Mouse (Mus musculus): ENCODE measurements around the gene Slc6a16.

Gene Slc6a16

GRCm38 (mm10) chr7:45216442-45217183 is 24.3 kb upstream of the Slc6a16 start:
- peak; percentile 94 for DNase-seq (ENCODE audit: extremely low spot score)

DNA sequence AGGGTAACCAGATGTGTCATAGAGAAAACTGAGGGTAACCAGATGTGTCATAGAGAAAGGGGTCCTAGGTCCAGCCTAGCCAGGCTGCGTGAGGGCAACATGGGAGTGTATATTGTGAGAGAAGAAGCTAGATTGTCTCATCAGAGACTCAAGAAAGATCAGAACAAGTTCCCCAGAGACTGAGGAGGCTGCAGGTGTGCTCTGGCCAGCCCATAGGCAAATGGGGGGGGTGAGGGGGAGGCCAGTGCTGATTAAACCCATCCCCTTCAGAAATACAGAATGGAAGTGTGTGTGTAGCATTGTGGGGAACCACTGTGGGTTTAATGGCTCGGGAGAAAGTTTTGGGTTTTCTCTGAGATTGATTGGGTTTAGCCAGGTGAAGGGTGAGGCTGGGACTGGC is 19.2 kb upstream of the Slc6a16 start:
- DNase-seq (ENCODE audit: extremely low spot score): no peak

DNA sequence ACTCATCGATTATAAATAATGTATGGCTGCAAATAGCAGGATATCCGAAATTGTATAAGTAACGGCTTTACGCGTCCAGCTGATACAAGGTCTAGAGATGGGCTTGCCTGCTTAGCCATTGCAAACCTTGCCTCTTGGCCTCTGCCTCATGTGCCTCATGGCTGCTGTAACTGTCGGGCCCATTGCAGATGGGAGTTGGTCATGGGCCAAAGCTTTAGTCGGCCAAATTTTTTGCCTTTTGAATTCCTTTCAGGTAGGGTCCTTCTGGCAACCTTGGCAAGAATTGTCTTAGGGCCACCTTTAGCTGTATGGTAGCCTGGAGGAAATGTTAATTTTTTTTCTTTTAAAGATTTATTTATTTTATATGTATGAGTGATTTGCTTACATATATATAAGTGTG is 16.1 kb upstream of the Slc6a16 start:
- no peak for DNase-seq (ENCODE audit: extremely low spot score)

GRCm38 (mm10) chr7:45226421-45226820 is 14.5 kb upstream of the Slc6a16 start:
- DNase-seq (ENCODE audit: extremely low spot score): no peak

GRCm38 (mm10) chr7:45228548-45228947 is 12.3 kb upstream of the Slc6a16 start:
- DNase-seq (ENCODE audit: extremely low spot score): no peak

DNA sequence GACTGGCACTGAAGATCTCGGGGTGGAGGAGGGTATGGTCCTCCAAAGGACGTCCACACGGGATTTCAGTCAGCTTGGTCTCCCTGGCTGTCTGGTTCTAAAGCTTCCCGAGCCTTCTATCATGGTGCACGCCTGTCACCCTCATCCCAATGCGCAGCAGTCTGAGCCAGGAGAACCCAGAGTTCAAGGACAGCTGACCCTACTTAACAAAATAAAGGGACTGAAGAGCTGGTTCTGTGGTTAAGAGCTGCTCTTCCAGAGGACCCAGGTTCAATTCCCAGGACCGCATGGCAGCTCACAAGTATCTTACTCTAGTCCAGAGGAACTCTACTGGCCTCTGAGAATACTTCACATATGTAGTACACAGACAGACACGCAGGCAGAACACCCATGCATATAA is 11.8 kb upstream of the Slc6a16 start:
- DNase-seq (ENCODE audit: extremely low spot score): no peak

DNA sequence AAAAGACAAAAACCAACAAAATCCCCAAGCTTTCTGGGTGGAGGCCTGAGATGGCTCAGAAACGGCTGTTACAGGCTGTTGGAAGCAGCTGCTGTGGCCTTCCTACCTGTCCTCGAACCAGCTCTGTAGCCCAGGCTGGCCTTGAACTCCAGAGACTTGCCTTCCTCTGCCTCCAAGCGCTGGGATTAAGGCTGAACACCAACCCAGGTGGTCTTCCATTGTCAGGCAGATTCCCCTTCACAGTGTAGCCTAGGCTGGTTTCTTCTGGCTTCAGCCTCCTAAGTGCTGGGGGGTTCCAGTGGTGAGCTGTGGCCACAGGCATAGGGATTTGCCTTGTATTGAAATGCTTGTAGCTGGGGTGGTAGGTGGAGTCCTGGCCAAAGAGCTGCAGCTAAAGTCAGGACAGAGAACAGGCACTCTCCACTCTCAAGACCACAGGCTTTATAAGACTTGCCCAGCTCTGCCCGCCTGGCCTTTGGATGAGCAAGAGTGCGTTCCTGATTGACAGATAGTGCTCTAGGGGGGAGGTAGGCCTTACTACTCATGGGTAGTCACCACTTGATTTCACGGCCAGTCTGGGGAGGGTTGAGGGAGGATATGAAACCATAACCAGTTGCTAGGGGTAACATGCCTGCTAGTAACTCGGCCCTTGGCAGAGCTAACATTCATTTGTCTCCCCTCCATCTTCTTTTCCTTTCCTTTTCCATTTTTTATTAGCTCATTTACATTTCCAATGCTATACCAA is 11.3 kb upstream of the Slc6a16 start:
- DNase-seq (ENCODE audit: extremely low spot score): no peak

- no peak for DNase-seq (ENCODE audit: extremely low spot score)
These were observed 9.7 kb upstream of the Slc6a16 start for GRCm38 (mm10) chr7:45231192-45231591.

- DNase-seq (ENCODE audit: extremely low spot score): no peak
These were observed 8.9 kb upstream of the Slc6a16 start for GRCm38 (mm10) chr7:45231941-45232340.

DNA sequence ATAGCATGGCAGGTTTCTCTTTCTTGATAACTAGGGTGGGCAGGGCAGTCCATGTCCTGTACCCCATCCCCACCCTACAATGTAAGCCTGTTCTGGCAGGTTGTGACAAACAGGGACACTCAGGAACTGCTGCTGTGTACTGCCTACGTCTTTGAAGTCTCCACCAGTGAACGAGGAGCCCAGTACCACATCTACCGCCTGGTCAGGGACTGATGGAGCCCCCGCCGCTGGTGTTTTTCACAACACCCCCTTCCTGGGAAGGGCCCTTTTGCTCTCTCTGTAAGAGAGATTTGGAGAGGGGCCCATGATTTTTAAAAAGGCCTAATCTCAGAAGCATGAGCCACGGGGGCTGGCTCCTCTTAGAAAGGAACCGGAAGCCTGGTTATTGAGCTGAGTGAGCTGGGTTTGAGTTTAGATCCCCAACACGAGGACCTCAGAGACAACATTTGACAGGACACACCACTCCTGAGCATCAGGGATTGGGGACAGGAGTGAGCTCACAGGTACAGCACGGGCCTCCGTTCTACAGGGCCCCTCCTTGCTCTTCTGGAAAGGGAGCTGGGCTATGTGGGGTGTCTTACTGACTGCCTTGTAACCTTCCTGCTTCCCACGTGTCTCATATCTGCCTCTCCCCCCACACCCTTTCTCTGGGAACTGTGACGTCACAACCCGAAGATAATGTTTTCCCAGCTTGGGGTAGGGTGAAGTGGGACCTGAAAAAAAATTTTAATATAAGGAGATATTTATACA is 8.0 kb upstream of the Slc6a16 start:
- DNase-seq (ENCODE audit: extremely low spot score): no peak

- no peak for DNase-seq (ENCODE audit: extremely low spot score)
These were observed 7.1 kb upstream of the Slc6a16 start for GRCm38 (mm10) chr7:45233580-45234332.

GRCm38 (mm10) chr7:45234333-45234841 is 6.5 kb upstream of the Slc6a16 start:
- peak; percentile 63 for DNase-seq (ENCODE audit: extremely low spot score)

GRCm38 (mm10) chr7:45234922-45235571 is 5.8 kb upstream of the Slc6a16 start:
- DNase-seq (ENCODE audit: extremely low spot score): peak; percentile 77

DNA sequence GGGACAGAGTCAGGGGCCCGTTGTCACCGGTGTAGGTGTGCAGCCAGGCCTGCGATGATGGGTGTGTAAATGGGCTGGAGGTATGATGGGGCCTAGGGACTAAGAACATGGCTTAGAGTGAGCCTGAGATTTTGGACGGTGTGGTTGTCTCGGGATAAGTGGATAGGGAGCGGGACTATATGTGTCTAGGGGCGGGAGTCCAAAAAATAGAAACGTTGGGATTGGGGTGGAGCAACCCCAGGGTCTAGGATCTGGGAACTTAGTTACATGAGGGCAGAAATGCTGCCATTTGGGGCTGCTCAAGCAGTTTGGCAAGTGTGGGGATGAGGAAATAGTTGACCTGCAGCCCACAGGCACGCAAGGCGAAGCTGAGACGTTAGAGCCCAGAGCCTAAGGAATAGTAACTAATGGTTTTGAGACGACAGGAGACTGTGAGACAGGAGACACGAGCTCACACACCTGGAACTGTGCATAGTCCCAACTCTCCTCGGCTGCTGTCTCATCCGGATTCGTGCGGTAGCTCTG is 5.2 kb upstream of the Slc6a16 start:
- no peak for DNase-seq (ENCODE audit: extremely low spot score)

DNA sequence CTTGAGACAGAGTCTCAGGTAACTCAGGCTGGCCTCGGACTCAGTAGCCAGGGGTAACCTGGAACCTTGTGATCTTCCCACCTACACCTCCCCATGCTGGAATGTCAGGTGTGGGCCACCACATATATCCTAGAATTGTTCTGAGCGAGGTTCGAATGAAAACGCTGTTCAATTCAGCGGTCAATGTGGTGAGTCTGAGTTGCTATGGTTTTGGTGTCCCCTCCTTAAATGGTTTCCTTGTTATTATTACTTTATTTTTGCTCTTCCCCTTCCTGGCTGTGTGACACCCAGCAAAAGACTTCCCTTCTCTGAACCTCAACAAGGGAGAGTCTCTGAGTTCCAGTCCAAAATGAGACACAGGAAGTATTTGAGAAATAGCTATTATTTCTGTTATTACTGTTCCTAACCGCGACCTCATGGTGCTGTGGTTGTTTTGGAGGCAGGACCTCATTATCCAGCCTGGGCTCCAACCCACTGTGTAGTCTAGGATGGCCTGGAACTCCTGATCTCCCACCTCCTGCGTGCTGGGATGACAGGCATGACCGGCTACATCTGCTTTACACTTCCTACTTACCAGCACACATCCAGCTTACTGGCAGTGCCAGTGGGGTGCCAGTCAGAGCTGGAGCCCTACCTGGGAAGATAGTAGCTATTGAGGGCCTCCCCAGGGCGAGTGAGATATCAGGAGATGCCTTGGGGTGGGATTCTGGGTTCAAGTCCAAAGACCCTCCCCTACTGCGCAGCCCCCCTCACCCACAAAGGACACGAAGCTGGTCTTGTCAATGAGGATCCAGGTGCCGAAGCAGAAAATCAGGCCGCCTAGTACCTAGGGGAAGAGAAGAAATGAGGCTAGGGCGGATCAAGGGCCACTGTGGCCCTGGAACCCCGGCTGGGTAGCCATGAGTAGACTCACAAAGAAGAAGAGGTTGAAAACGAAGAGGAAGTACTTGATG is 2.9 kb upstream of the Slc6a16 start:
- no peak for DNase-seq (ENCODE audit: extremely low spot score)

DNA sequence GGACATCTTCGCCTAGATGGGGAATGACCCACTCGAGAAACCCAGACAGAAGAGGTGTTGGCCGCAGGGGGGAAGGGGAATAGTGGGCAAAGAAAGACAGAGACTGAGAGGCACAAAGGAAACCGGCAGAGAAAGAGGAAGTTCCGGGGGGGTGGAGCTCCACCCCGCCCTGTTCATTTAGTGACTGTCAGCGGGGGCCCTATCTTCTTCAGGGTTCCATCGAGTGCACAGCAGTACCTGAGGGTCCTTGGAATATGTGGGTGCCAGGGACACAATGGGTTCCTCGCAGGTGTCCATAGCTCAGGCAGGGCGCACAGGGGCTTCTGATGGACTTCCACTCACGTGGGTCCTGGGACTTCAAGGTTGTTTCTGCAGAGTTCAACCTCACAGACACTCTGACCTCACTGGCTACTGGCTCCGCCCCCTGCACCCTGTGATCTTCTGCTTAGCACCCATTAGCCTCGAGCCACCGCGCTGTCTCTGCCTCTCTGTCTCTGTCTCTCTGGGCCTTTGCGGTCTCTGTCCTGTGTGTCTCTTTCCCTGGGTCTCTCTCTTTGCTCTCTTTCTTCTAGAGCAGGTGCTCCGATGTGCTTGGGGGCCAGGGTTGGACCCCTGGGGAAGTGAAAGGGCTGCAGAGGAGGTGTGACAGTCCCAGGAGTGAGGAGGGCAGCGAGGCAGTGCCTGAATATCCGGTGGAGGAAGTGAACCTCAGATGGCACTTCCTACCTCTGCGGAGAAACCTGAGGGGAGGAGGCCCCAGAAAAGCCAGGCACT is 2.0 kb upstream of the Slc6a16 start, which contains the start of gene Cd37:
TSS of gene Cd37 (minus strand) at position 393 of the 774 bp plus-strand sequence.
- DNase-seq (ENCODE audit: extremely low spot score): no peak

GRCm38 (mm10) chr7:45240109-45240508 is 776 bp upstream of the Slc6a16 start:
- no peak for DNase-seq (ENCODE audit: extremely low spot score)

DNA sequence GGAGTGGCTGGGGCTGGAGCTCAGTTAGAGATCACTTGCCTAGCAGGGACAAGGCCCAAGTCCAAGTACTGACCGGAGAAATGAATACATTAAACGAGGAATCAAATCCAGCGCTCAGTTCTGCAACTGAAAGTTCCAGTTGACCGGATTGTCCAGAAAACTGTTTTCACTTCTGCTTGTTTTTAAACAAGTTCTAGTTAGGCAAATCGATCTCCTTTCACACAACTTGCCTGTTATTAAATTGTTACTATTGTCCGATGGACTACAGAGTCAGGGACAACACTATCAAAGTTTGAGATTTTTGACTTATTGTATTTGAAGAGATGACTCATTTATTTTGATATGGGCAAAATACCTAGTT is 484 bp downstream of the Slc6a16 start:
- DNase-seq (ENCODE audit: extremely low spot score): no peak

- no peak for DNase-seq (ENCODE audit: extremely low spot score)
These were observed 6.8 kb downstream of the Slc6a16 start for GRCm38 (mm10) chr7:45247666-45248065.

Measured in embryo, embryonic 9.5 days (tissue).